Mouse (Mus musculus): ENCODE results near the gene P4ha2. TPM values are rescaled to one million over a fixed set of nuclear protein-coding genes. Genes with fewer than 3 reads are reported as not detected.

Gene P4ha2
- polyA plus RNA-seq (2012; rRNA removed): 19.0 and 26.3 TPM in 2 replicates

GRCm38 (mm10) chr11:54100045-54100691, at the start of gene P4ha2:
Gene P4ha2 (plus strand): TSS chr11:54100095.

DNA sequence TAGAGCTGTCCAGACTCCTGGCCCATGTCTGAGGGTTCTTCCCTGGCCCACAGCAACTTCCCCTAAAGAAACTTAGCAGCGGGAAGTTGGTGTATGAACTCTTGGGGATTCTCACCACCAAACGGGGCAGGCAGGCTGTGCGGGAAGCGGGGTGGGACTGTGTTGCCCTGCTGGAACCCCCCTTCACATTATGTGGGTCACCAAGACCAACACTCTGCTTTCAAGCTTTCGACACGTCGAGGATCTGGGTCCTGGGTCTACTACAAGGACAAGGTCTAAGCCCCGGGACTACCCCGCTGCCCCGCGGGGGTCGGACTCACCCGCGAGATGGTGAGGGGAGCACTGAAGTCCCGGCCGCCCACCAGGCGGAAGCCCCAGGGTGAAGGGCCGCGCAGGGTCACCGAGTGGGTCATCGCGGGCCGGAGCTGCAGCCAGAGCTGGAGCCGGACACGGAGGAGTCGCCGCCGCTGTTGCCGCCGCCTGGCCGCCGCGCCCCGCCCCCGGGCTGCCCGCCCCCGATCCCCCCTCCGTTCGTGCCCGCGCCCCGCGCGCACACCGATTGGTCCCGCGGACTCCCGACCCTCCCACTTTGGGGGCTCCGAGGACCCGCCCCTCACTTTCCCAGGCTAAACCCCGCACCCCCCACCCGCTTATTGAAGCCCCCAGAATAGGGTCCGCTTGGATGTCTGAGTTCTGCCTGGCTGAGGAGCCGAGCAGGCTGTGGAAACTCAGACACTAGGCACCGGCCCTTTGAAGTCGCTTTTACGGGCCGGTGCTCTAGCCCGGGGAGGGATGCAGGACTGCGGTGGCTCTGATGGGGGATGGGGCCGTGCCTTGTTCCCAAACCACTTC, 31.1 kb upstream of the P4ha2 start, which contains the start of gene Pdlim4:
Pdlim4 (minus strand) TSS at position 495 of the 852 bp plus-strand sequence.

Other genes starting within 250 kb of the P4ha2 start
- 0.26 TPM in 1 of 2 replicates, not detected in the other for gene Gm12216, start 240.8 kb upstream of the P4ha2 start, polyA plus RNA-seq (2012; rRNA removed)
- gene Slc22a5, start 208.4 kb upstream of the P4ha2 start, polyA plus RNA-seq (2012; rRNA removed): 5.1 and 9.1 TPM in 2 replicates
- gene Slc22a21, start 119.8 kb upstream of the P4ha2 start, polyA plus RNA-seq (2012; rRNA removed): 3.4 and 5.7 TPM in 2 replicates
- gene Slc22a4, start 72.0 kb upstream of the P4ha2 start, polyA plus RNA-seq (2012; rRNA removed): 2.0 and 2.9 TPM in 2 replicates
- gene Pdlim4, start 31.1 kb upstream of the P4ha2 start, polyA plus RNA-seq (2012; rRNA removed): 23.1 and 57.1 TPM in 2 replicates
- gene Csf2, start 149.6 kb downstream of the P4ha2 start, polyA plus RNA-seq (2012; rRNA removed): 0.06 TPM in 1 of 2 replicates, not detected in the other
- gene Il3, start 167.2 kb downstream of the P4ha2 start, polyA plus RNA-seq (2012; rRNA removed): not detected in 2 replicates
- gene Acsl6, start 203.7 kb downstream of the P4ha2 start, polyA plus RNA-seq (2012; rRNA removed): 14.6 and 17.8 TPM in 2 replicates

All from central nervous system, embryonic 11.5 days (tissue).